ENCODE assay signal across 24 mouse cellular contexts in genomic region chr19:6343996-6344395, GRCm38 (mm10). TPM values are rescaled to one million over a fixed set of nuclear protein-coding genes. Genes with fewer than 3 reads are reported as not detected.
DNase-seq lines count a peak whose midpoint lies in the region; ATAC-seq lines count a peak whose summit lies in the region.
"Had no signal": no experiment of that assay in that cellular context is flagged by ENCODE, and none has a peak within 500 bp of the region (broad histone marks: within the 10 kb centered on the region; RNA-seq: fewer than 3 reads in every experiment).

No protein-coding gene starts in this region.

- no peaks in the 10 kb centered on the region for H3K9me3 ChIP-seq in liver, embryonic 12.5 days (replicated peaks)
- no peaks in the 10 kb centered on the region for H3K9me3 ChIP-seq in liver, embryonic 11.5 days (ENCODE audit: control insufficient read depth, low read length)
- no peaks in the 10 kb centered on the region for H3K9me3 ChIP-seq in kidney, embryonic 14.5 days (ENCODE audit: control insufficient read depth, low read length)
- H3K9me3 ChIP-seq: embryonic facial prominence, embryonic 15.5 days; forebrain, embryonic 10.5 days; heart, embryonic 10.5 days; hindbrain, embryonic 12.5 days had no signal

- no peak overlapping the region for H3K9ac ChIP-seq in liver, embryonic 12.5 days
- no peak overlapping the region for H3K9ac ChIP-seq in liver, embryonic 11.5 days (ENCODE audit: low read depth, low read length)
- H3K9ac ChIP-seq in kidney, embryonic 14.5 days (ENCODE audit: low read depth, low read length), result no peak overlapping the region
- H3K9ac ChIP-seq: embryonic facial prominence, embryonic 15.5 days; hindbrain, embryonic 12.5 days had no signal

- 0 out of 2 replicates have a peak overlapping the region, but pooled peaks have one; percentile 1 for H3K4me2 ChIP-seq in liver, embryonic 12.5 days
- H3K4me2 ChIP-seq in liver, embryonic 11.5 days, result no peak overlapping the region
- H3K4me2 ChIP-seq in kidney, embryonic 14.5 days (replicated peaks; ENCODE audit: low read depth, low read length), result no peak overlapping the region
- H3K4me2 ChIP-seq: embryonic facial prominence, embryonic 15.5 days; hindbrain, embryonic 12.5 days had no signal

- H3K4me1 ChIP-seq in liver, embryonic 12.5 days, result peaks cover 78% of the 10 kb centered on the region
- peaks cover 41% of the 10 kb centered on the region for H3K4me1 ChIP-seq in liver, embryonic 11.5 days (replicated peaks; ENCODE audit: control insufficient read depth, insufficient read depth, low read length)
- H3K4me1 ChIP-seq in kidney, embryonic 14.5 days (ENCODE audit: control insufficient read depth, insufficient read depth, low read length), result peaks cover 18% of the 10 kb centered on the region; the same call in 1 of the 2 replicates

- no peaks in the 10 kb centered on the region for H3K27me3 ChIP-seq in liver, embryonic 12.5 days (replicated peaks)
- H3K27me3 ChIP-seq in liver, embryonic 11.5 days (replicated peaks; ENCODE audit: control insufficient read depth, insufficient read depth, low read length), result no peaks in the 10 kb centered on the region
- no peaks in the 10 kb centered on the region for H3K27me3 ChIP-seq in kidney, embryonic 14.5 days (ENCODE audit: control insufficient read depth, insufficient read depth, low read length)
- H3K27me3 ChIP-seq: embryonic facial prominence, embryonic 15.5 days; hindbrain, embryonic 12.5 days; Patski had no signal

- peaks cover 56% of the 10 kb centered on the region for H3K36me3 ChIP-seq in liver, embryonic 12.5 days
- H3K36me3 ChIP-seq in liver, embryonic 11.5 days (ENCODE audit: control insufficient read depth, insufficient read depth, low read length), result peaks cover 11% of the 10 kb centered on the region
- H3K36me3 ChIP-seq in kidney, embryonic 14.5 days (ENCODE audit: control insufficient read depth, insufficient read depth, low read length), result peaks cover 40% of the 10 kb centered on the region

- ATAC-seq in liver, embryonic 12.5 days, result no peak
- ATAC-seq in liver, embryonic 11.5 days (replicated peaks; ENCODE audit: low FRiP score), result no peak
- ATAC-seq in kidney, embryonic 14.5 days (ENCODE audit: low FRiP score, low TSS enrichment), result no peak
- ATAC-seq: activated CD4-positive, CD25-positive, alpha-beta regulatory T cell, adult 4 months; forebrain, embryonic 14.5 days; hindbrain, embryonic 16.5 days; inflammation-experienced regulatory T-cells, adult 6 months; intestine, postnatal 0 days; Patski had no signal

- peak; percentile 52 to 69 for DNase-seq in cerebellum, adult 18-20 months
- DNase-seq in cerebellum, adult 11 months, result no peak
- no peak for DNase-seq in liver, embryonic 11.5 days (ENCODE audit: low spot score)
- peak; percentile 57 to 69 for DNase-seq in cerebellum, postnatal 14 days
- no peak for DNase-seq in MN1 (ENCODE audit: low spot score)
- DNase-seq in lung, postnatal 10 days, result no peak
- DNase-seq: adrenal gland, postnatal 14 days; gastrocnemius, postnatal 25 days; heart, postnatal 10 days; heart, postnatal 4 days; kidney, adult 8-10 months had no signal

- 80% methylated on average over 5 of the region's 5 CpGs for WGBS in liver, embryonic 12.5 days (ENCODE audit: insufficient replicate concordance)
- 85% methylated on average over 5 of the region's 5 CpGs for WGBS in liver, embryonic 11.5 days
- 85% methylated on average over 5 of the region's 5 CpGs for WGBS in kidney, embryonic 14.5 days

- H3K27ac ChIP-seq in liver, embryonic 12.5 days, result no peak overlapping the region
- H3K27ac ChIP-seq in liver, embryonic 11.5 days (ENCODE audit: low read depth, low read length), result no peak overlapping the region
- H3K27ac ChIP-seq in kidney, embryonic 14.5 days (ENCODE audit: low read depth, low read length), result no peak overlapping the region
- H3K27ac ChIP-seq: embryonic facial prominence, embryonic 15.5 days; forebrain, embryonic 10.5 days; heart, embryonic 10.5 days; hindbrain, embryonic 12.5 days had no signal

- no peak overlapping the region for H3K4me3 ChIP-seq in liver, embryonic 12.5 days
- H3K4me3 ChIP-seq in liver, embryonic 11.5 days (ENCODE audit: low read depth, low read length), result no peak overlapping the region
- no peak overlapping the region for H3K4me3 ChIP-seq in kidney, embryonic 14.5 days (ENCODE audit: low read length)
- H3K4me3 ChIP-seq: embryonic facial prominence, embryonic 15.5 days; erythroblast, embryonic 14.5 days; forebrain, embryonic 10.5 days; heart, embryonic 10.5 days; hindbrain, embryonic 12.5 days had no signal

RNA-seq across cellular contexts. Expression of gene Map4k2, which starts 3.1 kb away (rescaled TPM):
- polyA plus RNA-seq in liver, embryonic 12.5 days (2016; fragmentation: Nextera tagmentation; extraction: Ambion mirVana), result 9.2 and 9.3 TPM in 2 replicates
- 12.9 and 14.2 TPM in 2 replicates for polyA plus RNA-seq in liver, embryonic 11.5 days (2014; fragmentation: Nextera tagmentation; extraction: Ambion mirVana)
- 12.5 and 12.8 TPM in 2 replicates for polyA plus RNA-seq in kidney, embryonic 14.5 days (2014; fragmentation: Nextera tagmentation; extraction: Ambion mirVana)

RNA-seq across cellular contexts. Expression of gene Men1, which starts 9.2 kb away (rescaled TPM):
- polyA plus RNA-seq in liver, embryonic 12.5 days (2016; fragmentation: Nextera tagmentation; extraction: Ambion mirVana), result 48.6 and 49.4 TPM in 2 replicates
- 53.8 and 59.7 TPM in 2 replicates for polyA plus RNA-seq in liver, embryonic 11.5 days (2014; fragmentation: Nextera tagmentation; extraction: Ambion mirVana)
- polyA plus RNA-seq in kidney, embryonic 14.5 days (2014; fragmentation: Nextera tagmentation; extraction: Ambion mirVana), result 46.1 and 49.1 TPM in 2 replicates

RNA-seq across cellular contexts. Expression of gene Sf1, which starts 19.5 kb away (rescaled TPM):
- 115 and 119 TPM in 2 replicates for polyA plus RNA-seq in liver, embryonic 12.5 days (2016; fragmentation: Nextera tagmentation; extraction: Ambion mirVana)
- polyA plus RNA-seq in liver, embryonic 11.5 days (2014; fragmentation: Nextera tagmentation; extraction: Ambion mirVana), result 194 and 203 TPM in 2 replicates
- polyA plus RNA-seq in kidney, embryonic 14.5 days (2014; fragmentation: Nextera tagmentation; extraction: Ambion mirVana), result 127 and 183 TPM in 2 replicates

RNA-seq across cellular contexts. Expression of gene Cdc42bpg, which starts 37.7 kb away (rescaled TPM):
- 0.20 TPM in 2 replicates for polyA plus RNA-seq in liver, embryonic 12.5 days (2016; fragmentation: Nextera tagmentation; extraction: Ambion mirVana)
- 0.26 and 1.2 TPM in 2 replicates for polyA plus RNA-seq in liver, embryonic 11.5 days (2014; fragmentation: Nextera tagmentation; extraction: Ambion mirVana)
- polyA plus RNA-seq in kidney, embryonic 14.5 days (2014; fragmentation: Nextera tagmentation; extraction: Ambion mirVana), result 0.89 and 2.0 TPM in 2 replicates

RNA-seq across cellular contexts. Expression of gene Pygm, which starts 40.2 kb away (rescaled TPM):
- 2.6 and 2.7 TPM in 2 replicates for polyA plus RNA-seq in liver, embryonic 12.5 days (2016; fragmentation: Nextera tagmentation; extraction: Ambion mirVana)
- polyA plus RNA-seq in liver, embryonic 11.5 days (2014; fragmentation: Nextera tagmentation; extraction: Ambion mirVana), result 1.4 and 4.3 TPM in 2 replicates
- polyA plus RNA-seq in kidney, embryonic 14.5 days (2014; fragmentation: Nextera tagmentation; extraction: Ambion mirVana), result 15.7 and 16.4 TPM in 2 replicates

Comparison
In these comparisons a context has a peak if more than half of its experiments do, and no peak if none do; other contexts are left out.
1. DNase-seq: peak in cerebellum, adult 18-20 months (2 of 2) and cerebellum, postnatal 14 days (2 of 2); none in cerebellum, adult 11 months (single experiment), liver, embryonic 11.5 days (single experiment), MN1 (single experiment) and lung, postnatal 10 days (single experiment).